Mouse (Mus musculus): ENCODE measurements around the gene Prrg2.

- TF ChIP-seq CTCF (IDR thresholded peaks at IDR 0.05; ENCODE audit: control insufficient read depth, insufficient read depth, insufficient replicate concordance, low read depth, low read length) (no peak), POLR2A (IDR thresholded peaks at IDR 0.05; ENCODE audit: control insufficient read depth, low read depth, low read length) (peak; percentile 61)
Measured at GRCm38 (mm10) chr7:45017242-45018061, 45.0 kb downstream of the Prrg2 start, which contains the start of gene Rras.

All from testis, adult 2 months (tissue).